Mouse (Mus musculus) urinary bladder, postnatal 36 days (tissue): ENCODE results near the gene Nubpl.

Experiments used
- DNase-seq, 2 experiments: peaks; one replicate each; pipeline ENCODE4 v3.0.0; 2022; ENCODE audit warnings: low spot score in 2 of 2, mixed read lengths in 1 of 2

The Nubpl gene

DNA sequence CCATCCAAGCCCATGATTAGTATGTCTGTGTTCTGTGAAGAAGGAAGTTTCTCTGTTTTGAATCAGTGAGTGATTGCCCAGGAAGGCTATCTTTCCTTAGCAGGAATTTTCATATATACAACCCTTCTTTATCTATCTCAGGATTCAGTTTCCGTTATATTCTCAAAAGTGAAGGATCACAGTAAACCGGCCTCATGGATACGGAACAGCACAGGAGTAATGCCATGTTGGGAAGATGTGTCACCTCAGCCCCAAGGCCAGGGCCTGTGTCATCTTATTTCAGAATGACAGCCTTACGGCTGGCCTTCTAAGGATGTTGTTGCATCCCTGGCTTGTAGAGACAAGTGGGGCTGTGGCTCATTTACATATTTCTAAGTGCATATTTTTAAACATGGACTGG, 231.0 kb downstream of the Nubpl start:
- DNase-seq: no peak

DNA sequence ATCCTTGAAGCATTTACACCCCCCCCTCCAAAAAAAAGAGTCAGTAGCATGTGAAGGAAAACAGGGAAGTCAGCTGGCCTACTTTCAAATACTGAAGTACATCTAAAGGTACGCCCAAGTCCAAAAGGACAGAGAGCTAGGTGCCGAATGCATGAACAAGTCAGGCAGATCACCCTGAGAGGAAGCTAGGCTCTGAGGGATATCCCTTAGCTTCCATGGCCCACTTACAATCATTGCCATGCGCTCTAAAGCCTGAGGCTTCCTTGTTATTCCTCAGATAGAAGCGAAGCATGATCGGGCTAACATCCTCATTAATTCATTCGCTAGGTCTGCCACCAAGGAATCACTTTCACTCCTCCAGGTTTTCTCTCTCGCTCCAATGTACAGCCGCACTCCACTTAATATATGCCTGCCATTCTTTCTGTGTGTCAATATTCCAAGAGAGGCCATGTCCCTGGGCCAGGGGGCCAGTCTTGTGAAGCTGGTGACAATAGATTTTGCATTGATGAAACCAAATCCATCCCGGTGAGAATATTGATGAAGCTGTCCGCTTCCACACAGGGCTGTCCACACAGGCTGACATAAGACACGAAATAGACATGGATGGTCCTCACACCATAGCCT, 237.7 kb downstream of the Nubpl start:
- DNase-seq: no peak

DNA sequence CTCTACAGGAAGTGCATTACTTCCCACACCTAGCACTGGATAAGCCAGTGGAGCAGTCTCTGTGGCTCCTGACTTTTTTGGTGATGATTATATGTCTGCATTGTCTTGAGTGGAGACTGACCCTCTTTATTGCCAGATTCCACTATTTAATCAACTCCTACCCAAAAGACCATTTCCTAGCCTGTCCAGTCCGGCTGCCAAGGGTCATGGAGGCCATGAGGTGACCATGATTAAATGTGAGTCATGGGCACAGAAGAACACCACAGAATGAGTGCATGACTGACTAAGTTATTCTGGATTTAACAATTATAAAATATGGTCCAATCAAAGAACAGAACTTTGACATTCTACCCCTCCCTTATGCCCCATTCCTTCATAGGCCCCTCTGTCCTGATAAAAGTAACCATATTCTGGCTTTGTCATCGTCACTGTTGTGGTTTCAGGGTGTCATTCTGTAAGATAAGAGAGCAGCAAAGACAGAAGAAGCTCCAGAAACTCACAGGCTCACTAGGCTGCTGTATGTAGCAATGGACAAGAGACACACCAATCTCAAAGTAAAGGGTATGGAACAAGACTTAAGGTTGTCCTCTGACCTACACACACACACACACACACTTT, 240.7 kb downstream of the Nubpl start:
- no peak for DNase-seq

DNA sequence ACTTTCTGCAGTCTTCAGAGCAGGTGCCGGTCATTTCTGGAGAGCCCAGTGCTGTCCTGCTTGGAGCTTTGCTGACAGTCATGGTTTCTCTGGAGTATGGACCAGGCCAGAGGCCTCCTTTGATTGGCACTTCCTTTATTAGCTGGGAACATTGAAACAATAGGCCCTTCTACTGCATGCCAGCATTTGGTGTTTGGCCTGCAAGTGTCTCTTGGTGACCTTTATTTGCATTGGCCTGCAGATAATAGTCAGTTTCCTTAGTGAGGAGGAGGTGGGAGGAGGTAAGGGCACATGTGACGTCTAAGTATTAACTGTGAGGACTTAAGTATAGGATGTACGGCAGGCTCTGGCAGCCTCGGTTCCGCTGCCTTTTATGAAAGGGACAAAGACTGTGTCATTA, 249.1 kb downstream of the Nubpl start:
- no peak for DNase-seq

DNA sequence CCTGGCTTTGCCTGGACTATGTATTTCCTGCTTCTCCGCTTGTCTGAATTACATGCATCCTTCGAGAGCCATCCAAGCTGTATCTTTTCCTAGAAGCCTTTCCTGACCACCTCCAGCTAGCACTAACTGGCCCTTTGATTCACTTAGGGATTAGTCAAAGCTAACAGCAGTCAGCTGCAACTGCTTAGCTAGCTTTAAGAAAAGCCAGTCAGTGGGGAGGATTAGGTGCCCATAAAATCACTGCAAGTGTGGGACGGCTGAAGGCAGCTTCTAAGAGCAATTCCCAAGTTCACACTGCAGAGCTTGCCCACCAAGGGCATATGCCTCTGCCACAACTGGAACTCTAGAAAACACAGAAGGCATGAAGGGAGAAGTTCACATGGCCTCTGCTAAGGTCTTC, 252.7 kb downstream of the Nubpl start:
- no peak for DNase-seq

DNA sequence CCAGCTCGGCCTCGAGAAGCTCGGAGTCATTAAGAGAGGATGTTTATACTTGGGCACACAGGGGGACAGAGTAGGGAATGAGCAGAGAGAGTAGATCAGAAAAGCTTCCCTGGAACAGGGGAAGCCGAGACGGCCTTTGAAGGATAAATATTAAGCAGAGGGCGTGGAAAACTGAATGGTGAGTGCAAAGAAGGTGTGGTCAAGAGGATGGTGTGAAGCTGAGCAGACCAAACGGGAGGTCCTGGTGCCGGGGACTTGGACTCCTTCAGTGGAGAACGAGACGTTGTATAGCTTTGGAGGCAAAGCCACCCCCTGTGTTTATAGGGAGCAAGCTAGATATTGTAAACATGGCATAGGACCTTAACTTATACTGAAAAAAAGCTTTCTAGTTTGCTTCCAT, 261.9 kb downstream of the Nubpl start:
- no peak for DNase-seq

DNA sequence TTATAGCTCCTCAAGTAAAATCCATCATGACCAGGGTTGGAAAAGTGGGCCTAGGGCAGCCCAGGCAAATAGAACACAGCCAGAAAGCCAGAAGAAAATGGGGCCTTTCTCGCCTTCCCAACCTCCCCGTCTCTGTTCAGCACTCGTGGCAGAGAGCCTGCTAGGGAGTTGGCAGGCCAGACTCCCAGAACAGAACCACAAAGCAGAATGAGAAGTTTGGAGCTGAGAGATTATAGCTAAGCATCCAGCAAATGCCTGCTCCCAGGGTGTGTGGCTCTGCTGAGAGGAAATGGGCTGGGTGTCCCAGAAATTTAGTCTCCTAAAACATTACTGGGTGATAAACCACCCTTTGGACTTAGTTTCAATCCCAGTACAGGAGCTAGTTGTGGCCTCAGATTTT, 262.6 kb downstream of the Nubpl start:
- no peak for DNase-seq

DNA sequence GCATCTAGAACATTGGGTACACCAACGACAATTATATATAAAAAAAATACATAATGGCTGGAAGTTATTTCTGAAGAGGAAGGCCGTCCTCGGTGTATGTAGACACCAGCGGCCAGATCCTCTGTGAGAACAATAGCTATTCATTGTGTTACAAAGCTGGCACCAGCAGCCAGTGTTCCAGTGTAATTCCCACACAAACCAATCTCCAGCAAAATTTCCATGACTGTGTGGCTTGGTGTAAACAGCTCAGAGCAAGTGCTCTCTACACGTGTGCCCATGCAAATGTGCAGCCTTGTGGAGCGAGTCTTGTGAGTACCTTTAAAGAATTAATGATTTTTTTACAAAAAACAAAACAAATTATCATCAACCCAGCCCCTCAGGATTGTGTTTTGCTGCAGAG, 263.7 kb downstream of the Nubpl start:
- DNase-seq: no peak
